Mouse (Mus musculus) Patski (cell line): Measurements from ENCODE around the gene Insl6. TPM values are rescaled to one million over a fixed set of nuclear protein-coding genes. Genes with fewer than 3 reads are reported as not detected.
A peak's percentile ranks its signal among the peaks of the same experiment; 100 is the strongest.

Source experiments
- ATAC-seq: fragments of 100-300 bp; one replicate; pipeline ENCODE4 v1.8.0; 2021
- CTCF ChIA-PET: fragments of 350-600 bp; sonication (Branson Sonifier 250); formaldehyde crosslinking; loops from one replicate; lab custom pipeline; 2022; ENCODE audit warnings: inconsistent platforms; lab: Charles Lee
- POLR2A ChIA-PET: fragments of 350-600 bp; sonication (Branson Sonifier 250); formaldehyde crosslinking; loops from one replicate; lab custom pipeline; 2022; ENCODE audit warnings: antibody characterized with exemption, inconsistent platforms; lab: Charles Lee
- DNase-seq: peaks from one replicate; pipeline ENCODE4 v3.0.0-alpha.2; 2011; ENCODE audit warnings: low read depth, low spot score
- H3K27me3 ChIP-seq: fragments of 371-371 bp; one replicate; pipeline ENCODE4 v1.5.1; 2021
- CTCF ChIP-seq: fragments of 100-300 bp; IDR thresholded peaks from one replicate; pipeline ENCODE4 v1.5.1; 2021
- in situ Hi-C: fragments of 300-500 bp; cut with MboI; formaldehyde crosslinking; loops from 3 replicates; pipeline ENCODE4 v1.11.1; 2018; ENCODE audit warnings: low pct_unique_long_range_greater_than_20kb, mixed read lengths
- polyA plus RNA-seq: library from polyadenylated mRNA; unstranded; gene quantifications from one replicate; pipeline ENCODE4 v1.2.3, GENCODE M21; 2021

Gene Insl6
- polyA plus RNA-seq, 1 experiment from 2014 or later, result 2.7 TPM

- CTCF ChIA-PET, result interaction anchor here (1.2 kb wide), 1 partner anchor 11 kb away, joined by 3 read pairs; no protein-coding TSS in a partner anchor
- POLR2A ChIA-PET, result no interaction called here
- no peak for TF ChIP-seq CTCF
- ATAC-seq (no peak), DNase-seq (no peak)
- in situ Hi-C loops, result no loop called here
- H3K27me3 ChIP-seq, result peaks cover 16% of the 10 kb centered on the region
Observed at GRCm38 (mm10) chr19:29326822-29327552, 1.8 kb upstream of the Insl6 start.

GRCm38 (mm10) chr19:29326396-29326795, 1.2 kb upstream of the Insl6 start:
- peaks cover 14% of the 10 kb centered on the region for H3K27me3 ChIP-seq
- ChIA-PET POLR2A (no interaction called here), CTCF (no interaction called here)
- TF ChIP-seq CTCF, result no peak
- DNase-seq (no peak), ATAC-seq (no peak)
- in situ Hi-C loops, result no loop called here

GRCm38 (mm10) chr19:29325852-29326180, 660 bp upstream of the Insl6 start:
- no peak for ATAC-seq
- peaks cover 9% of the 10 kb centered on the region for H3K27me3 ChIP-seq
- POLR2A ChIA-PET, result no interaction called here
- in situ Hi-C loops, result no loop called here
- no peak for TF ChIP-seq CTCF
- DNase-seq, result no peak
- CTCF ChIA-PET, result no interaction called here

GRCm38 (mm10) chr19:29323416-29324049, 1.6 kb downstream of the Insl6 start:
- peaks cover 5% of the 10 kb centered on the region for H3K27me3 ChIP-seq
- ChIA-PET CTCF (no interaction called here), POLR2A (no interaction called here)
- in situ Hi-C loops, result no loop called here
- DNase-seq (no peak), ATAC-seq (no peak)
- TF ChIP-seq CTCF, result no peak

- no peak for TF ChIP-seq CTCF
- CTCF ChIA-PET, result no interaction called here
- in situ Hi-C loops, result no loop called here
- ATAC-seq, result no peak
- no peaks in the 10 kb centered on the region for H3K27me3 ChIP-seq
- POLR2A ChIA-PET, result interaction anchor here (0.6 kb wide), 1 partner anchor 52 kb away, joined by 3 read pairs; no protein-coding TSS in a partner anchor
- DNase-seq, result no peak
Observed at GRCm38 (mm10) chr19:29312661-29313060, 12.5 kb downstream of the Insl6 start.

GRCm38 (mm10) chr19:29311791-29312190, 13.4 kb downstream of the Insl6 start:
- in situ Hi-C loops, result no loop called here
- ATAC-seq (no peak), DNase-seq (no peak)
- H3K27me3 ChIP-seq, result no peaks in the 10 kb centered on the region
- no peak for TF ChIP-seq CTCF
- ChIA-PET POLR2A (interaction anchor here (0.6 kb wide), 1 partner anchor 251 kb away, joined by 3 read pairs; no protein-coding TSS in a partner anchor), CTCF (no interaction called here)

GRCm38 (mm10) chr19:29308832-29309231, 16.3 kb downstream of the Insl6 start:
- ChIA-PET POLR2A (no interaction called here), CTCF (interaction anchor here (1.0 to 1.1 kb wide), 2 partner anchors 10 to 245 kb away, joined by 3 read pairs; no protein-coding TSS in a partner anchor)
- no peaks in the 10 kb centered on the region for H3K27me3 ChIP-seq
- TF ChIP-seq CTCF, result peak; percentile 46
- in situ Hi-C loops, result no loop called here
- DNase-seq (no peak), ATAC-seq (no peak)

- in situ Hi-C loops, result no loop called here
- POLR2A ChIA-PET, result no interaction called here
- H3K27me3 ChIP-seq, result no peaks in the 10 kb centered on the region
- CTCF ChIA-PET, result no interaction called here
- TF ChIP-seq CTCF, result no peak
- DNase-seq (no peak), ATAC-seq (no peak)
Observed at GRCm38 (mm10) chr19:29302119-29302518, 23.0 kb downstream of the Insl6 start.

- ATAC-seq, result no peak
- DNase-seq, result no peak
- in situ Hi-C loops, result no loop called here
- ChIA-PET CTCF (no interaction called here), POLR2A (no interaction called here)
- no peak for TF ChIP-seq CTCF
- no peaks in the 10 kb centered on the region for H3K27me3 ChIP-seq
Observed at GRCm38 (mm10) chr19:29300919-29301318, 24.2 kb downstream of the Insl6 start.

GRCm38 (mm10) chr19:29297366-29297765, 27.8 kb downstream of the Insl6 start:
- in situ Hi-C loops, result no loop called here
- ChIA-PET POLR2A (no interaction called here), CTCF (no interaction called here)
- no peak for DNase-seq
- no peaks in the 10 kb centered on the region for H3K27me3 ChIP-seq
- no peak for TF ChIP-seq CTCF
- no peak for ATAC-seq

GRCm38 (mm10) chr19:29296166-29296565, 29.0 kb downstream of the Insl6 start:
- no peak for ATAC-seq

More at GRCm38 (mm10) chr19:29296166-29296565, 29.0 kb downstream of the Insl6 start:
- POLR2A ChIA-PET, result no interaction called here
- in situ Hi-C loops, result no loop called here
- no peak for TF ChIP-seq CTCF
- H3K27me3 ChIP-seq, result no peaks in the 10 kb centered on the region
- DNase-seq, result no peak
- CTCF ChIA-PET, result no interaction called here
